Mouse (Mus musculus): Measurements from ENCODE around the gene Fam129a. TPM values are rescaled to one million over a fixed set of nuclear protein-coding genes. Genes with fewer than 3 reads are reported as not detected.

The Fam129a gene
- 0.51 and 0.55 TPM in 2 replicates for polyA plus RNA-seq (2014; fragmentation: Nextera tagmentation; extraction: Ambion mirVana)

DNA sequence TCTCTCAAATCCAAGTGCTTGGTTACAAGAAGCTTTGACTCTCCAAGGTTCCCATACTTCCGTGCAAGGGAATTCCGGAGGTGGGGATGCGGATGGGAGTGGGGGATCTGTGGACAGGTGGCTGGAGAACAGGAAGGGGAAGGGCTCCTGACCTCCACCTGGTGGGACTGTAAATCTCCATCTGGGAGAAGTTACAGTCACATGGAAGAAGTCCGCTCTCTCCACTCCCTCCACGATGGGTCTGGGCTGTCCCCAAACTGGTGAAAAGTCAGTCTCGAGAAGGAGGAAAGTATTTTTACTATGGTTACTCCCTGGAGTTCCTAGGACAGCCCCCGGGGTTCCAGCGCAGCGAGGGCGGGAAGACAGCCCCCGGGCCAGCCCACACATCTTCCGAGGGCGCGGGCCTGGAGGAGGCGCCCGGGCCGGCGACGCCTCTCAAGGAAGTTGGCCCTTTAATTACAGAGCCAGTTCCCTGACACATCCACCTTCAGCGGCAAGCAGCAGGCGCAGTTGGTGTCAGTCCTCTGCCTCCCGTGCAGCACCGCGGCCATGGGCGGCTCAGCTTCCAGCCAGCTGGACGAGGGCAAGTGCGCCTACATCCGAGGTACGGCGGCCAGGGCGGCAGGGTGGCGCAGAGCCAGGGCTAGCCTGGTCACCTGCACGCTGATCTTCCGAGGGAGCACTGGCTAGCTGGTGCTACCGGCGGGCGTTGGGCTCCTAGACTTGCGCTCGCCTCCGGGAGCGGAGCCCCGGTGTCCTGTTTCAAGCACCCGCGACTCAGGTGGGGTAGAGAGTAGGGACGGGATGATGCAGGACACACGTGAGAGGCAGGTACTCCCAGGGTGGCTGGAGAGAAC lies at the start of gene Fam129a:
Gene Fam129a, plus strand, starts transcription at position 206 of the 857 bp plus-strand sequence.
- Histone ChIP-seq H3K4me1 (ENCODE audit: control insufficient read depth, insufficient read depth, low read length) (peaks cover 7% of the 10 kb centered on the region; the same call in 1 of the 2 replicates), H3K4me3 (ENCODE audit: low read depth, low read length) (peak within 1 kb of the TSS; percentile 21), H3K4me2 (peak within 1 kb of the TSS; percentile 48), H3K9ac (ENCODE audit: low read length) (0 out of 2 replicates have a peak within 1 kb of the TSS, but pooled peaks have one; percentile 7), H3K9me3 (ENCODE audit: control insufficient read depth, low read length) (no peaks in the 10 kb centered on the region), H3K27ac (ENCODE audit: low read depth, low read length) (no peak within 1 kb of the TSS), H3K36me3 (ENCODE audit: control insufficient read depth, insufficient read depth, low read length) (no peaks in the 10 kb centered on the region), H3K27me3 (ENCODE audit: control insufficient read depth, insufficient read depth, low read length) (peaks cover 17% of the 10 kb centered on the region)
- ATAC-seq (ENCODE audit: low FRiP score) (peak; percentile 66; the same call in 1 of the 2 replicates), DNase-seq (ENCODE audit: low spot score, missing footprints) (peak; percentile 87)
- 4% methylated on average over 46 of the region's 46 CpGs for WGBS

DNA sequence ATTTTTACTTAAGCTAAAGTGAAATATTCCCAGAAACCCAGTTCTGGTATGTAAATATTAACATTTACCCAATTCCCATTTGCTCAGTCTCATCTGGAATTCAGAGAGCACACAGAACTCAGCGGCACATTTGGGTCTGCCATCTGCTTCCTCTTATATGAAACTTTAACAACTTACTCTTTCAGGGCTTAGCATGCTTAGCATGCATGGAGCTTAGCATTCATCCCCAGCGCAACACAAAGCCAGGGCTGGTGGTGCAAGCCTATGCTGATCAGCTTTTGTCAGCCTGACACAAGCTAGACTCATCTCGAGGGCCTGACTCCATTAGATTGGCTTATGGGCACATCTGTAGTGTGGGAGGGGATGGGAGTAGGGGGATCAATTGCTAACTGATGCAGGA lies 44.3 kb upstream of the Fam129a start:
- DNase-seq (ENCODE audit: low spot score, missing footprints) (no peak), ATAC-seq (ENCODE audit: low FRiP score) (peak; percentile 74)
- H3K27me3 ChIP-seq (ENCODE audit: control insufficient read depth, insufficient read depth, low read length), result no peaks in the 10 kb centered on the region
- H3K9ac ChIP-seq (ENCODE audit: low read length), result no peak overlapping the region
- no peaks in the 10 kb centered on the region for H3K9me3 ChIP-seq (ENCODE audit: control insufficient read depth, low read length)
- H3K36me3 ChIP-seq (ENCODE audit: control insufficient read depth, insufficient read depth, low read length), result no peaks in the 10 kb centered on the region
- H3K4me2 ChIP-seq, result no peak overlapping the region
- no peaks in the 10 kb centered on the region for H3K4me1 ChIP-seq (ENCODE audit: control insufficient read depth, insufficient read depth, low read length)
- 61% methylated on average over 3 of the region's 3 CpGs for WGBS
- H3K27ac ChIP-seq (ENCODE audit: low read depth, low read length), result no peak overlapping the region
- H3K4me3 ChIP-seq (ENCODE audit: low read depth, low read length), result no peak overlapping the region

DNA sequence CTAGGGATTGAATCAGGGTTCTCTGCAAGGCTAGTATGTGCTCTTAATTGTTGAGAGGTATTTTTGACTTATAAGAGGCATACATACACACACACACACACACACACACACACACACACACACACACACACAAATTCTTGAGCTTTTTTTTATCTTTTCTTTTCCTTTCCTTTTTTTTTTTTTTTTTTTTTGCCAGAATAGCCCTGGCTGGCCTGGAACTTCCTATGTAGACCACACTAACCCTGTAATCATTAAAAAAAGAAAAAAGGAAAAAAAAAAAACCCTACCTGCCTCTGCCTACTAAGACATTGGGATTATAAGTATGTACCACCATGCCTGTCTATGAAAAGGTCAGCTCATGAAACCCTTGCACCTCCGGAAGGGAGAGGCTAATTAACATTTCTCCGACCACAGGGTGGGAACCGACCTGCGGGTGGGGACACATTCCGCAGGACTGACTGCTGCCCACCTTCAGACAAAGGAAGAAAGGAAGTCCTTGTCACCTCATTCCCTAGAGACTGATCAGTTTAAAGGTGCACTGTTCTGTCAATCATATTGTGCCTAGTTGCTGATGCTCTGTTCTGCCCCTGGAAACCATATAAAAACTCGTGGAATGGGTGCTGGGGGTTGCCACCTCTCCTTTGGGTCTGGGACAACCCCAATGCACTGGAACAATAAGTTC lies 27.0 kb upstream of the Fam129a start:
- WGBS, result 76% methylated on average over 6 of the region's 6 CpGs
- Histone ChIP-seq H3K9ac (ENCODE audit: low read length) (no peak overlapping the region), H3K9me3 (ENCODE audit: control insufficient read depth, low read length) (no peaks in the 10 kb centered on the region), H3K36me3 (ENCODE audit: control insufficient read depth, insufficient read depth, low read length) (no peaks in the 10 kb centered on the region), H3K4me1 (ENCODE audit: control insufficient read depth, insufficient read depth, low read length) (no peaks in the 10 kb centered on the region), H3K4me3 (ENCODE audit: low read depth, low read length) (no peak overlapping the region), H3K27ac (ENCODE audit: low read depth, low read length) (no peak overlapping the region), H3K4me2 (no peak overlapping the region), H3K27me3 (ENCODE audit: control insufficient read depth, insufficient read depth, low read length) (no peaks in the 10 kb centered on the region)
- ATAC-seq (ENCODE audit: low FRiP score) (no peak), DNase-seq (ENCODE audit: low spot score, missing footprints) (no peak)

DNA sequence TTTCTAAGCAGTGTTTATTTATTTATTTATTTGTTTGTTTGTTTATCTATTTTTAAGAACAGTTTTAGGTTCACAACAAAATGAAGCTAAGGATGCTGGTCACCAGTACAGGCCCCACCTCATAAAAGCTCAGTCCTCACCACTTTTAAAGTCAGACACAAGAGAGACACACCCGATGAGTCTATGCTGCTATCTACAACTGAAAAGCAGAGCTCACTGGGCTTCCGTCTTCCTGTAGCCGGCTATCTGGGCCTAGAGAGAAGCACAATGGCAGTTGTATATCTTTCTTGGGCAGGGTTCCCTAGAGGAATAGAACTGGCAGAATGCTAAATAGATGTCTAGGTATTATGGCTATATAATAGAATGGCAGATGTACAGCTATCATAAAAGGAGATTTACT lies 26.4 kb upstream of the Fam129a start:
- no peak for ATAC-seq (ENCODE audit: low FRiP score)
- H3K4me3 ChIP-seq (ENCODE audit: low read depth, low read length), result no peak overlapping the region
- WGBS, result 96% methylated on average over 3 of the region's 3 CpGs

DNA sequence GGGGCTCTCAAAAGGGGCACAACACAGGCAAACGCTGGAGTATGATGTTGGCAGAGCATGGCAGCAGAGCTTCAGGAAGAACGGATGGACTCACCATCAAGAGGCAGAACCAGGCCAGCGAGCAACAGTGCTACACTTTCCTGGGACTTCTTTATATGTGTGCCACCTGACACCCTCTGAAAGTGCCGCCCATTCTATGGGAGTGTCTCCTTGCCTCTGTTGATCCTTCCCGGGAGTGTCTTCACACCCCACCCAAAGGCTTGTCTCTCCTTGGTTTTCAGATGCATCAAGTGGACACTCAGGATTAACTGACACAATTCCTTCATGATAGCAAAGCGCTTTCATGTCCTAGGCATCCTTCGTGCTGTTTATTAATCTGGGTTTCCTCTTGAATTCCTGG lies 25.4 kb upstream of the Fam129a start:
- H3K4me2 ChIP-seq, result no peak overlapping the region
- WGBS, result 82% methylated on average over 7 of the region's 7 CpGs
- no peak overlapping the region for H3K27ac ChIP-seq (ENCODE audit: low read depth, low read length)
- H3K4me1 ChIP-seq (ENCODE audit: control insufficient read depth, insufficient read depth, low read length), result no peaks in the 10 kb centered on the region
- H3K36me3 ChIP-seq (ENCODE audit: control insufficient read depth, insufficient read depth, low read length), result no peaks in the 10 kb centered on the region
- no peaks in the 10 kb centered on the region for H3K27me3 ChIP-seq (ENCODE audit: control insufficient read depth, insufficient read depth, low read length)
- no peak for DNase-seq (ENCODE audit: low spot score, missing footprints)
- H3K9ac ChIP-seq (ENCODE audit: low read length), result no peak overlapping the region
- no peaks in the 10 kb centered on the region for H3K9me3 ChIP-seq (ENCODE audit: control insufficient read depth, low read length)
- no peak for ATAC-seq (ENCODE audit: low FRiP score)
- no peak overlapping the region for H3K4me3 ChIP-seq (ENCODE audit: low read depth, low read length)

More for the DNA sequence above, 26.4 kb upstream of the Fam129a start:
- Histone ChIP-seq H3K9me3 (ENCODE audit: control insufficient read depth, low read length) (no peaks in the 10 kb centered on the region), H3K4me2 (no peak overlapping the region), H3K36me3 (ENCODE audit: control insufficient read depth, insufficient read depth, low read length) (no peaks in the 10 kb centered on the region), H3K9ac (ENCODE audit: low read length) (no peak overlapping the region), H3K27me3 (ENCODE audit: control insufficient read depth, insufficient read depth, low read length) (no peaks in the 10 kb centered on the region), H3K27ac (ENCODE audit: low read depth, low read length) (no peak overlapping the region), H3K4me1 (ENCODE audit: control insufficient read depth, insufficient read depth, low read length) (no peaks in the 10 kb centered on the region)
- DNase-seq (ENCODE audit: low spot score, missing footprints), result no peak

DNA sequence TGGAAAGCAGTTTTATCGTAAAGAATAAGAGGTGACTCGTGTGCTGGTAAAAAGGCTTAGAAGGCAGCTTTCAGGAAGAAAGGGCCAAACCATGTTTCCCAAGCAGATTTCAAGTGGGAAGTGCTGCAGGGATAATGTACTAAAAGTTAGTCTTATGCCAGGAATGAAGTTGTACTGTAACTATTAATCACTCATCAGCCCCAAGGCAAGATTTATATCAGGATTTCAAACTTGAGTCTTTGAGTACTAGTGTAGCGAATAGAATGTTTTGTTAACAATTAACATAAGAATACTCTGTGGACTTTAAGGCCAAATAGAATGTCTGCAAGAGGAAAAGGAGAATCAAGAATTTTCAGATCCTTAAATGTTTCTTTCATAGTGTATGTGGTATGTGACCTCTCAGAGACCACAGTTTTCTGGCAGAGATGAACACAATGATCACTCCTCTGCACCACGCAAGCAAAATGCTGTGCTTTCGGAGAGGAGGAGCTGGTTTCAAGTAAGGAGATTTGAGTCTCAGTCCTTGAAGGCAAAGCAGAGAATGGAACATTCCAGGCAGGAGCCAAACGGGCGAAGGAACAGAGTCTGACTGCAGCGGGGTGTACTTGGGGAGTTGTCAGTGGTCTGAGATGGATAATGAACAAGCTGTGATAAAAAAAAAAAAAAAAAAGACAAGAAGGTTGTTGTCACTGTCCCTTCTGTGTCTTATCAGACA lies 21.9 kb upstream of the Fam129a start:
- no peak for DNase-seq (ENCODE audit: low spot score, missing footprints)
- Histone ChIP-seq H3K27me3 (ENCODE audit: control insufficient read depth, insufficient read depth, low read length) (no peaks in the 10 kb centered on the region), H3K36me3 (ENCODE audit: control insufficient read depth, insufficient read depth, low read length) (no peaks in the 10 kb centered on the region), H3K4me1 (ENCODE audit: control insufficient read depth, insufficient read depth, low read length) (no peaks in the 10 kb centered on the region), H3K4me3 (ENCODE audit: low read depth, low read length) (no peak overlapping the region), H3K9me3 (ENCODE audit: control insufficient read depth, low read length) (no peaks in the 10 kb centered on the region), H3K4me2 (no peak overlapping the region), H3K9ac (ENCODE audit: low read length) (no peak overlapping the region), H3K27ac (ENCODE audit: low read depth, low read length) (no peak overlapping the region)
- 86% methylated on average over 8 of the region's 8 CpGs for WGBS
- no peak for ATAC-seq (ENCODE audit: low FRiP score)

DNA sequence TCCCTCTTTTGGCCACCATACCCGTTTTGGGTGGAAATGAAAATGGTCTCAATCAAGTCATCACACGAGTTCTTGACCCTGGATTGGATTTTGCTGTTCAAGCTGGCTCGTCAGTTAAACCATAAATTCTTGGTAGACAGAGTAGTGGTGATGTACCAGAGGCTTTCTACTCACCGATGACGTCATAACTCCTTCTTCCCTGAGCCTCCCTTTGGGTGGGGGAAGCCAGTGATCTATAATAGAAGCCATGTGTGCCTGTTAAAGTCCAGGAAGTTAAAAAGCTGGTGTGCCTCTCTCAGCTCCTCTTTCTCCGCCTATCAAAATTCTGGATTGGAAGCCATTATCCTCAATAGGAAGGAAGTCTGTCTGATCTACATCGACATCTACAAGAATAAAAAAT lies 21.2 kb upstream of the Fam129a start:
- no peak overlapping the region for H3K4me2 ChIP-seq
- no peaks in the 10 kb centered on the region for H3K9me3 ChIP-seq (ENCODE audit: control insufficient read depth, low read length)
- 82% methylated on average over 7 of the region's 7 CpGs for WGBS
- H3K4me3 ChIP-seq (ENCODE audit: low read depth, low read length), result no peak overlapping the region
- no peaks in the 10 kb centered on the region for H3K4me1 ChIP-seq (ENCODE audit: control insufficient read depth, insufficient read depth, low read length)
- DNase-seq (ENCODE audit: low spot score, missing footprints), result no peak
- no peak overlapping the region for H3K9ac ChIP-seq (ENCODE audit: low read length)
- H3K36me3 ChIP-seq (ENCODE audit: control insufficient read depth, insufficient read depth, low read length), result no peaks in the 10 kb centered on the region
- H3K27me3 ChIP-seq (ENCODE audit: control insufficient read depth, insufficient read depth, low read length), result no peaks in the 10 kb centered on the region
- no peak for ATAC-seq (ENCODE audit: low FRiP score)
- no peak overlapping the region for H3K27ac ChIP-seq (ENCODE audit: low read depth, low read length)

DNA sequence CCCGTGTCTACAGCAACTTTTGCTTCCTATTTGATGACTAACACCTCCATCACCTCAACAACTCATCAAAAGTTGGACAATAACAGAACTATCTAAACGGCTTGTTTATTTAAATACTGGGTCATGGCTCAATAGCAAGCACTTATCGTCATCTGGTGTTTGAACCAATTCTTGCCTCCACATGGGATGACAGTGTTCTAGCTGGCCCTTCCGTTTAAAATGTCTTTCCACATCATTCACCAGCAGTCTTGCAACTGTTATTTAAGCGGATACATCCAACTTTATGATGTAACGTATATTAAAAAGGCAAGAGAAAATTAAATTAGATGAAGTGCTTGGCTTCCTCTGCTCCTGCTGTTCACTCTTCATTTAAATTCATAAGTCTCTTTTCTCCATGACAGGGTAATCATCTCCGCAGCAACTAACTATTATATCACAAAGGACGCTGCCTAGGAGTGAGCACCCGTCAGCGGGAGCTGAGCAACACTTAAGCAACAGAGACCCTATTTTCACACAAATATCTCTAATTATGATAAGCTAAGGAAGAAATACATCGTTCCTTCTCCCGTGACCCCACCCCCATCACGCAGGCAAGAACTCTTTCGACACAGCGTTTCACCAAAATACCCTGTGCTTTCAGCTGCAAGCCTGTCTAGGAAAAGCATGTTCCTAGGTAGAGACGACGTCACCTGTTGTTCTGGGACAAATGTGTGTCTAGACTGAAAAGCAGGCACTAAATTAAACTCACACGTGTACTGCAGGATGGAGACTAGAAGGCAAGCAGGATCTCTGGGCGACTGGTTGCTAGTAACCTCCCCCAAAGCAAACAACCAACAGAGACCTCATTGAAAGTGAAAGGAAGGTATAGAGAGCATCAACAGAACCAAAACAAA lies 20.2 kb upstream of the Fam129a start:
- WGBS, result 49% methylated on average over 19 of the region's 19 CpGs
- ATAC-seq (ENCODE audit: low FRiP score) (no peak), DNase-seq (ENCODE audit: low spot score, missing footprints) (no peak)
- H3K9me3 ChIP-seq (ENCODE audit: control insufficient read depth, low read length), result no peaks in the 10 kb centered on the region
- H3K36me3 ChIP-seq (ENCODE audit: control insufficient read depth, insufficient read depth, low read length), result no peaks in the 10 kb centered on the region
- no peaks in the 10 kb centered on the region for H3K4me1 ChIP-seq (ENCODE audit: control insufficient read depth, insufficient read depth, low read length)
- H3K4me3 ChIP-seq (ENCODE audit: low read depth, low read length), result no peak overlapping the region
- no peaks in the 10 kb centered on the region for H3K27me3 ChIP-seq (ENCODE audit: control insufficient read depth, insufficient read depth, low read length)
- H3K9ac ChIP-seq (ENCODE audit: low read length), result no peak overlapping the region
- H3K27ac ChIP-seq (ENCODE audit: low read depth, low read length), result no peak overlapping the region
- no peak overlapping the region for H3K4me2 ChIP-seq

Data from midbrain, embryonic 11.5 days (tissue).